In the genomic region with DNA sequence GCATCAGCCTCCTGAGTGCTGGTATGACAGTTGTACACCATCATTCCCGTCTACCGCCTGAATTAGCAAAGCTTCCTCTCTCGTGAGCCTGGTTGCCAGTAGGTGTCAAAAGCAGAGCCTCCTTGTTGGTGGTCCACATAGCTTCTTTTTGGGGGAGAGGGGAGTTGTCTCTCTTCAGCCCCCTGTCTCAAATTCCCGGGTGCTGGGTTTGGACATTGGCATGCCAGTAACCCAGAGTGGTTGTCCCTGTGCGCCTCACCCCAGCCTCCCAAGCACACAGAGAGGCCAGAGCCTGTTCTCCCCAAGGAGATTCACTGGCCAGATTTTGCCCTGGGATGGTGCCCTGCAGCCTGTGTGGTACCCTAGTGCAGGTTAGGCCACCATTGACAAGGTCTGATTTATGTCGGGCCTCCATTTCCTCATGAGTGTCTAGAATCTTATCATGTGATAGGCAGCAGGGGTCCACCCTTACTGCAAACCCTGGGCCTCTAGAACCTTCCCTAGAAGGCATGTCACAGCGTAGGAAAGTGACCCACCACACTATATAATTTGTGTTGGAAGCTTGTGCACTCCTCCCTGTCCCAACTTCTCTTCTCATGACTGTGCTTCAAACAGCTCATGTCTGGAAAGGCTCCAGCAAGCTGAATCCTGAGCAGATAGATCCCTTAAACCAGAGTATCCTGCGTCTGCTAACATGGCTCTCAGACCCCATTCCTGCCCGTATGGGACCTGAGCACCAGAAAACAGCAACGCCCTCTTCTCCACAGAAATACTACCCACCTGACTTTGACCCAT, we compare ENCODE assay signal across 8 mouse cellular contexts. TPM values are rescaled to one million over a fixed set of nuclear protein-coding genes. Genes with fewer than 3 reads are reported as not detected.
DNase-seq lines count a peak whose midpoint lies in the region; ATAC-seq and TF ChIP-seq lines count a peak whose summit lies in the region.

No protein-coding gene starts in this region.

- intact Hi-C loops in gastrocnemius, adult 2 months (cut with DNase I) = loop anchor here (5.0 to 10.0 kb wide), 2 partner anchors 112 to 295 kb away; partner anchors contain the start of gene Fem1a

- no peaks in the 10 kb centered on the region for H3K27me3 ChIP-seq in thymus, adult 2 months (ENCODE audit: control insufficient read depth, insufficient read depth, low read length)
- H3K27me3 ChIP-seq in limb, embryonic 12.5 days = peaks cover 3% of the 10 kb centered on the region
- no peaks in the 10 kb centered on the region; the same call in 1 of the 2 replicates for H3K27me3 ChIP-seq in stomach, embryonic 16.5 days (ENCODE audit: control insufficient read depth, insufficient read depth, low read length)

- peaks cover 8% of the 10 kb centered on the region for H3K36me3 ChIP-seq in thymus, adult 2 months (ENCODE audit: control insufficient read depth, insufficient read depth, low read length)
- peaks cover 43% of the 10 kb centered on the region for H3K36me3 ChIP-seq in limb, embryonic 12.5 days
- peaks cover 8% of the 10 kb centered on the region for H3K36me3 ChIP-seq in stomach, embryonic 16.5 days (ENCODE audit: control insufficient read depth, insufficient read depth, low read length)

- peak overlapping the region; percentile 94 for H3K27ac ChIP-seq in gastrocnemius, adult 2 months
- peak overlapping the region; percentile 16; the same call in 1 of the 2 replicates for H3K27ac ChIP-seq in thymus, adult 2 months (ENCODE audit: control insufficient read depth, insufficient read depth, low read length)
- H3K27ac ChIP-seq in limb, embryonic 12.5 days = no peak overlapping the region
- 0 out of 2 replicates have a peak overlapping the region, but pooled peaks have one; percentile 98 for H3K27ac ChIP-seq in stomach, embryonic 16.5 days (ENCODE audit: low read length)

- no peak for TF ChIP-seq CTCF in gastrocnemius, adult 2 months (IDR thresholded peaks at IDR 0.05)
- no peak for TF ChIP-seq CTCF in thymus, adult 2 months (IDR thresholded peaks at IDR 0.05; ENCODE audit: borderline replicate concordance, control insufficient read depth, extremely low read depth, insufficient read depth, low read length, poor library complexity)

- WGBS in thymus, adult 2 months = 81% methylated on average over 10 of the region's 10 CpGs
- 76% methylated on average over 10 of the region's 10 CpGs for WGBS in limb, embryonic 12.5 days
- WGBS in stomach, embryonic 16.5 days = 71% methylated on average over 10 of the region's 10 CpGs

- ATAC-seq in limb, embryonic 12.5 days (ENCODE audit: insufficient number of reproducible peaks, insufficient read depth, low FRiP score, low TSS enrichment, low read depth) = no peak
- no peak for ATAC-seq in stomach, embryonic 16.5 days (ENCODE audit: insufficient read depth, low FRiP score)
- no peak for ATAC-seq in monocyte, adult 5-6 weeks (replicated peaks; ENCODE audit: insufficient number of reproducible peaks, low FRiP score, low TSS enrichment, poor library complexity, severe bottlenecking)

- H3K4me2 ChIP-seq in limb, embryonic 12.5 days = peak overlapping the region; percentile 79
- H3K4me2 ChIP-seq in stomach, embryonic 16.5 days (ENCODE audit: low read depth, low read length) = peak overlapping the region; percentile 90

- TF ChIP-seq POLR2A in thymus, adult 2 months (IDR thresholded peaks at IDR 0.05; ENCODE audit: control insufficient read depth, extremely low read depth, insufficient read depth, low read length, poor library complexity) = no peak

- no peak for DNase-seq in gastrocnemius, adult 2 months
- DNase-seq in gastrocnemius, adult 8-10 months (ENCODE audit: low spot score in 2 of 2) = no peak
- no peak for DNase-seq in thymus, adult 2 months
- no peak for DNase-seq in thymus, postnatal 36 days
- no peak for DNase-seq in urinary bladder, adult 2 months (ENCODE audit: low spot score)

- peaks cover 10% of the 10 kb centered on the region for H3K4me1 ChIP-seq in thymus, adult 2 months (replicated peaks; ENCODE audit: control insufficient read depth, insufficient read depth, low read length)
- H3K4me1 ChIP-seq in limb, embryonic 12.5 days (replicated peaks) = peaks cover 24% of the 10 kb centered on the region
- H3K4me1 ChIP-seq in stomach, embryonic 16.5 days (ENCODE audit: control insufficient read depth, insufficient read depth, low read length) = peaks cover 21% of the 10 kb centered on the region

- H3K9me3 ChIP-seq in limb, embryonic 12.5 days = no peaks in the 10 kb centered on the region
- H3K9me3 ChIP-seq in stomach, embryonic 16.5 days (replicated peaks; ENCODE audit: control insufficient read depth, low read length) = no peaks in the 10 kb centered on the region

- H3K9ac ChIP-seq in limb, embryonic 12.5 days (replicated peaks) = peak overlapping the region; percentile 18; the same call in 1 of the 2 replicates
- peak overlapping the region; percentile 78 for H3K9ac ChIP-seq in stomach, embryonic 16.5 days (ENCODE audit: low read length)

- peak overlapping the region; percentile 80 for H3K4me3 ChIP-seq in gastrocnemius, adult 2 months
- H3K4me3 ChIP-seq in thymus, adult 2 months (ENCODE audit: control insufficient read depth, insufficient read depth, low read length) = peak overlapping the region; percentile 5; the same call in 1 of the 2 replicates
- H3K4me3 ChIP-seq in limb, embryonic 12.5 days (replicated peaks) = peak overlapping the region; percentile 53
- peak overlapping the region; percentile 70 for H3K4me3 ChIP-seq in stomach, embryonic 16.5 days (replicated peaks; ENCODE audit: low read length)

RNA-seq across cellular contexts. Expression of gene Yju2, which starts 1.2 kb away (rescaled TPM):
- 10 to 100 TPM in 1 of 2 experiments, 1 to 10 TPM in 1; 8.3 to 10.2 TPM for total RNA-seq in gastrocnemius, adult 2 months (2021)
- total RNA-seq in gastrocnemius, adult 8-10 months (2022) = 1 to 10 TPM; 7.0 to 9.1 (median 8.1) TPM
- polyA plus RNA-seq in thymus, adult 2 months (2012; rRNA removed) = 16.9 and 17.3 TPM in 2 replicates
- polyA plus RNA-seq in limb, embryonic 12.5 days (2016; fragmentation: Nextera tagmentation; extraction: Ambion mirVana) = 24.6 and 26.6 TPM in 2 replicates
- 21.6 and 24.3 TPM in 2 replicates for polyA plus RNA-seq in stomach, embryonic 16.5 days (2015; fragmentation: Nextera tagmentation; extraction: Ambion mirVana)
- 14.7 to 16.4 TPM (median 16.4 TPM) in 3 replicates for total RNA-seq in monocyte, adult 5-6 weeks (2017)
- polyA plus RNA-seq in urinary bladder, adult 2 months (2012; rRNA removed) = 10.1 and 11.1 TPM in 2 replicates

RNA-seq across cellular contexts. Expression of gene Ebi3, which starts 7.7 kb away (rescaled TPM):
- under 1 TPM; 0.20 to 0.39 TPM for total RNA-seq in gastrocnemius, adult 2 months (2021)
- total RNA-seq in gastrocnemius, adult 8-10 months (2022) = not detected
- polyA plus RNA-seq in thymus, adult 2 months (2012; rRNA removed) = 24.5 and 25.9 TPM in 2 replicates
- 1.6 TPM in 2 replicates for polyA plus RNA-seq in limb, embryonic 12.5 days (2016; fragmentation: Nextera tagmentation; extraction: Ambion mirVana)
- 4.0 and 4.7 TPM in 2 replicates for polyA plus RNA-seq in stomach, embryonic 16.5 days (2015; fragmentation: Nextera tagmentation; extraction: Ambion mirVana)
- total RNA-seq in monocyte, adult 5-6 weeks (2017) = 22.4 to 32.2 TPM (median 26.5 TPM) in 3 replicates
- 2.9 and 3.1 TPM in 2 replicates for polyA plus RNA-seq in urinary bladder, adult 2 months (2012; rRNA removed)

RNA-seq across cellular contexts. Expression of gene Shd, which starts 10.1 kb away (rescaled TPM):
- under 1 TPM in 1 of 2 experiments, not detected in 1; 0.47 TPM for total RNA-seq in gastrocnemius, adult 2 months (2021)
- under 1 TPM in 2 of 4 experiments, not detected in 2; 0.31 TPM for total RNA-seq in gastrocnemius, adult 8-10 months (2022)
- polyA plus RNA-seq in thymus, adult 2 months (2012; rRNA removed) = 0.59 and 1.9 TPM in 2 replicates
- 52.6 and 54.1 TPM in 2 replicates for polyA plus RNA-seq in limb, embryonic 12.5 days (2016; fragmentation: Nextera tagmentation; extraction: Ambion mirVana)
- 8.1 and 8.6 TPM in 2 replicates for polyA plus RNA-seq in stomach, embryonic 16.5 days (2015; fragmentation: Nextera tagmentation; extraction: Ambion mirVana)
- total RNA-seq in monocyte, adult 5-6 weeks (2017) = not detected in 3 replicates
- 1.0 and 1.7 TPM in 2 replicates for polyA plus RNA-seq in urinary bladder, adult 2 months (2012; rRNA removed)

RNA-seq across cellular contexts. Expression of gene Zfp119b, which starts 10.8 kb away (rescaled TPM):
- total RNA-seq in gastrocnemius, adult 2 months (2021) = 1 to 10 TPM; 2.9 to 4.1 TPM
- total RNA-seq in gastrocnemius, adult 8-10 months (2022) = 1 to 10 TPM; 3.9 to 4.3 (median 3.9) TPM
- 0.17 and 0.23 TPM in 2 replicates for polyA plus RNA-seq in thymus, adult 2 months (2012; rRNA removed)
- polyA plus RNA-seq in limb, embryonic 12.5 days (2016; fragmentation: Nextera tagmentation; extraction: Ambion mirVana) = 5.0 and 7.0 TPM in 2 replicates
- polyA plus RNA-seq in stomach, embryonic 16.5 days (2015; fragmentation: Nextera tagmentation; extraction: Ambion mirVana) = 6.0 and 6.2 TPM in 2 replicates
- 8.4 to 18.6 TPM (median 15.6 TPM) in 3 replicates for total RNA-seq in monocyte, adult 5-6 weeks (2017)
- 5.4 TPM in 2 replicates for polyA plus RNA-seq in urinary bladder, adult 2 months (2012; rRNA removed)

RNA-seq across cellular contexts. Expression of gene Fsd1, which starts 26.2 kb away (rescaled TPM):
- not detected for total RNA-seq in gastrocnemius, adult 2 months (2021)
- total RNA-seq in gastrocnemius, adult 8-10 months (2022) = not detected
- polyA plus RNA-seq in thymus, adult 2 months (2012; rRNA removed) = 0.26 and 0.62 TPM in 2 replicates
- polyA plus RNA-seq in limb, embryonic 12.5 days (2016; fragmentation: Nextera tagmentation; extraction: Ambion mirVana) = 42.4 and 43.2 TPM in 2 replicates
- 9.9 and 13.9 TPM in 2 replicates for polyA plus RNA-seq in stomach, embryonic 16.5 days (2015; fragmentation: Nextera tagmentation; extraction: Ambion mirVana)
- total RNA-seq in monocyte, adult 5-6 weeks (2017) = not detected in 3 replicates
- 0.57 and 1.2 TPM in 2 replicates for polyA plus RNA-seq in urinary bladder, adult 2 months (2012; rRNA removed)

Comparison
In these comparisons a context has a peak if more than half of its experiments do, and no peak if none do; other contexts are left out.
1. H3K4me3 ChIP-seq: peak in every context shown above with its lines; median percentile 80 in gastrocnemius, adult 2 months; 70 in stomach, embryonic 16.5 days; 53 in limb, embryonic 12.5 days; 5 in thymus, adult 2 months.